Mouse (Mus musculus): ENCODE results near the gene Foxn3. TPM values are rescaled to one million over a fixed set of nuclear protein-coding genes. Genes with fewer than 3 reads are reported as not detected.

Gene Foxn3
- polyA plus RNA-seq, 1 experiment from 2014 or later: 93.4 TPM

- H3K4me2 ChIP-seq (replicated peaks; ENCODE audit: low read depth, low read length): no peak overlapping the region
- H3K27ac ChIP-seq (ENCODE audit: low read length): no peak overlapping the region
- H3K9me3 ChIP-seq (ENCODE audit: control insufficient read depth, low read depth, low read length): no peaks in the 10 kb centered on the region
- no peak for ATAC-seq (ENCODE audit: insufficient number of reproducible peaks, insufficient read depth, low FRiP score, low read depth)
- peaks cover 6% of the 10 kb centered on the region; the same call in 1 of the 2 replicates for H3K4me1 ChIP-seq (ENCODE audit: control insufficient read depth, insufficient read depth, low read length)
- no peaks in the 10 kb centered on the region for H3K27me3 ChIP-seq (ENCODE audit: control insufficient read depth, insufficient read depth, low read length)
- no peak overlapping the region for H3K4me3 ChIP-seq (ENCODE audit: low read depth, low read length)
- no peaks in the 10 kb centered on the region for H3K36me3 ChIP-seq (ENCODE audit: control insufficient read depth, insufficient read depth, low read length)
- H3K9ac ChIP-seq (replicated peaks; ENCODE audit: low read depth, low read length): no peak overlapping the region
Observed at GRCm38 (mm10) chr12:99462302-99462701, 101.1 kb downstream of the Foxn3 start.

GRCm38 (mm10) chr12:99457521-99458205 is 105.7 kb downstream of the Foxn3 start:
- Histone ChIP-seq H3K36me3 (ENCODE audit: control insufficient read depth, insufficient read depth, low read length) (no peaks in the 10 kb centered on the region), H3K27ac (ENCODE audit: low read length) (no peak overlapping the region), H3K4me1 (ENCODE audit: control insufficient read depth, insufficient read depth, low read length) (peaks cover 10% of the 10 kb centered on the region; the same call in 1 of the 2 replicates), H3K27me3 (ENCODE audit: control insufficient read depth, insufficient read depth, low read length) (no peaks in the 10 kb centered on the region), H3K4me3 (ENCODE audit: low read depth, low read length) (no peak overlapping the region), H3K9me3 (ENCODE audit: control insufficient read depth, low read depth, low read length) (no peaks in the 10 kb centered on the region), H3K9ac (replicated peaks; ENCODE audit: low read depth, low read length) (no peak overlapping the region), H3K4me2 (replicated peaks; ENCODE audit: low read depth, low read length) (no peak overlapping the region)
- 48% methylated on average over 10 of the region's 10 CpGs for WGBS
- ATAC-seq (ENCODE audit: insufficient number of reproducible peaks, insufficient read depth, low FRiP score, low read depth): no peak

GRCm38 (mm10) chr12:99455580-99455979 is 107.8 kb downstream of the Foxn3 start:
- H3K27me3 ChIP-seq (ENCODE audit: control insufficient read depth, insufficient read depth, low read length): no peaks in the 10 kb centered on the region
- 94% methylated on average over 8 of the region's 8 CpGs for WGBS
- ATAC-seq (ENCODE audit: insufficient number of reproducible peaks, insufficient read depth, low FRiP score, low read depth): no peak
- H3K4me2 ChIP-seq (replicated peaks; ENCODE audit: low read depth, low read length): no peak overlapping the region
- 0 out of 2 replicates have a peak, but pooled peaks cover 7% of the 10 kb centered on the region for H3K4me1 ChIP-seq (ENCODE audit: control insufficient read depth, insufficient read depth, low read length)
- H3K36me3 ChIP-seq (ENCODE audit: control insufficient read depth, insufficient read depth, low read length): no peaks in the 10 kb centered on the region
- no peak overlapping the region for H3K4me3 ChIP-seq (ENCODE audit: low read depth, low read length)
- H3K9ac ChIP-seq (replicated peaks; ENCODE audit: low read depth, low read length): no peak overlapping the region
- H3K9me3 ChIP-seq (ENCODE audit: control insufficient read depth, low read depth, low read length): no peaks in the 10 kb centered on the region
- H3K27ac ChIP-seq (ENCODE audit: low read length): no peak overlapping the region

GRCm38 (mm10) chr12:99454394-99454793 is 109.0 kb downstream of the Foxn3 start:
- Histone ChIP-seq H3K36me3 (ENCODE audit: control insufficient read depth, insufficient read depth, low read length) (no peaks in the 10 kb centered on the region), H3K4me1 (ENCODE audit: control insufficient read depth, insufficient read depth, low read length) (0 out of 2 replicates have a peak, but pooled peaks cover 7% of the 10 kb centered on the region), H3K4me3 (ENCODE audit: low read depth, low read length) (no peak overlapping the region), H3K9ac (replicated peaks; ENCODE audit: low read depth, low read length) (no peak overlapping the region), H3K27me3 (ENCODE audit: control insufficient read depth, insufficient read depth, low read length) (no peaks in the 10 kb centered on the region), H3K4me2 (replicated peaks; ENCODE audit: low read depth, low read length) (no peak overlapping the region), H3K27ac (ENCODE audit: low read length) (no peak overlapping the region), H3K9me3 (ENCODE audit: control insufficient read depth, low read depth, low read length) (no peaks in the 10 kb centered on the region)
- no peak for ATAC-seq (ENCODE audit: insufficient number of reproducible peaks, insufficient read depth, low FRiP score, low read depth)
- WGBS: 79% methylated on average over 9 of the region's 9 CpGs

- Histone ChIP-seq H3K9me3 (ENCODE audit: control insufficient read depth, low read depth, low read length) (no peaks in the 10 kb centered on the region), H3K9ac (replicated peaks; ENCODE audit: low read depth, low read length) (no peak overlapping the region), H3K4me3 (ENCODE audit: low read depth, low read length) (no peak overlapping the region), H3K4me1 (ENCODE audit: control insufficient read depth, insufficient read depth, low read length) (0 out of 2 replicates have a peak, but pooled peaks cover 7% of the 10 kb centered on the region), H3K27me3 (ENCODE audit: control insufficient read depth, insufficient read depth, low read length) (no peaks in the 10 kb centered on the region), H3K36me3 (ENCODE audit: control insufficient read depth, insufficient read depth, low read length) (no peaks in the 10 kb centered on the region; the same call in 1 of the 2 replicates), H3K27ac (ENCODE audit: low read length) (no peak overlapping the region), H3K4me2 (replicated peaks; ENCODE audit: low read depth, low read length) (no peak overlapping the region)
- 55% methylated on average over 4 of the region's 4 CpGs for WGBS
- ATAC-seq (ENCODE audit: insufficient number of reproducible peaks, insufficient read depth, low FRiP score, low read depth): no peak
Observed at GRCm38 (mm10) chr12:99453797-99454196, 109.6 kb downstream of the Foxn3 start.

- no peaks in the 10 kb centered on the region for H3K4me1 ChIP-seq (ENCODE audit: control insufficient read depth, insufficient read depth, low read length)
- no peaks in the 10 kb centered on the region for H3K27me3 ChIP-seq (ENCODE audit: control insufficient read depth, insufficient read depth, low read length)
- H3K9ac ChIP-seq (replicated peaks; ENCODE audit: low read depth, low read length): no peak overlapping the region
- 89% methylated on average over 6 of the region's 6 CpGs for WGBS
- no peak for ATAC-seq (ENCODE audit: insufficient number of reproducible peaks, insufficient read depth, low FRiP score, low read depth)
- no peak overlapping the region for H3K4me3 ChIP-seq (ENCODE audit: low read depth, low read length)
- no peak overlapping the region for H3K27ac ChIP-seq (ENCODE audit: low read length)
- H3K9me3 ChIP-seq (ENCODE audit: control insufficient read depth, low read depth, low read length): no peaks in the 10 kb centered on the region
- H3K4me2 ChIP-seq (replicated peaks; ENCODE audit: low read depth, low read length): no peak overlapping the region
- H3K36me3 ChIP-seq (ENCODE audit: control insufficient read depth, insufficient read depth, low read length): no peaks in the 10 kb centered on the region; the same call in 1 of the 2 replicates
Observed at GRCm38 (mm10) chr12:99450076-99450475, 113.3 kb downstream of the Foxn3 start.

- Histone ChIP-seq H3K36me3 (ENCODE audit: control insufficient read depth, insufficient read depth, low read length) (no peaks in the 10 kb centered on the region; the same call in 1 of the 2 replicates), H3K4me1 (ENCODE audit: control insufficient read depth, insufficient read depth, low read length) (no peaks in the 10 kb centered on the region), H3K4me2 (replicated peaks; ENCODE audit: low read depth, low read length) (no peak overlapping the region), H3K9me3 (ENCODE audit: control insufficient read depth, low read depth, low read length) (no peaks in the 10 kb centered on the region), H3K9ac (replicated peaks; ENCODE audit: low read depth, low read length) (no peak overlapping the region), H3K4me3 (ENCODE audit: low read depth, low read length) (no peak overlapping the region), H3K27me3 (ENCODE audit: control insufficient read depth, insufficient read depth, low read length) (no peaks in the 10 kb centered on the region), H3K27ac (ENCODE audit: low read length) (no peak overlapping the region)
- 87% methylated on average over 5 of the region's 5 CpGs for WGBS
- ATAC-seq (ENCODE audit: insufficient number of reproducible peaks, insufficient read depth, low FRiP score, low read depth): no peak
Observed at GRCm38 (mm10) chr12:99447791-99448190, 115.6 kb downstream of the Foxn3 start.

GRCm38 (mm10) chr12:99445018-99445674 is 118.2 kb downstream of the Foxn3 start:
- no peak overlapping the region for H3K4me2 ChIP-seq (replicated peaks; ENCODE audit: low read depth, low read length)
- H3K27ac ChIP-seq (ENCODE audit: low read length): no peak overlapping the region
- no peak overlapping the region for H3K4me3 ChIP-seq (ENCODE audit: low read depth, low read length)
- no peaks in the 10 kb centered on the region for H3K27me3 ChIP-seq (ENCODE audit: control insufficient read depth, insufficient read depth, low read length)
- H3K4me1 ChIP-seq (ENCODE audit: control insufficient read depth, insufficient read depth, low read length): no peaks in the 10 kb centered on the region
- 64% methylated on average over 6 of the region's 6 CpGs for WGBS
- H3K36me3 ChIP-seq (ENCODE audit: control insufficient read depth, insufficient read depth, low read length): no peaks in the 10 kb centered on the region; the same call in 1 of the 2 replicates
- no peak for ATAC-seq (ENCODE audit: insufficient number of reproducible peaks, insufficient read depth, low FRiP score, low read depth)
- H3K9me3 ChIP-seq (ENCODE audit: control insufficient read depth, low read depth, low read length): no peaks in the 10 kb centered on the region
- H3K9ac ChIP-seq (replicated peaks; ENCODE audit: low read depth, low read length): no peak overlapping the region
